Mouse (Mus musculus) liver, embryonic 14.5 days (tissue): ENCODE results near the gene Gldc. TPM values are rescaled to one million over a fixed set of nuclear protein-coding genes. Genes with fewer than 3 reads are reported as not detected.

Source experiments
- ATAC-seq: fragments of 200-750 bp; cut with Nextera tagmentation; 2 replicates; pipeline ENCODE4 v1.8.0; 2017; ENCODE audit warnings: moderate number of reproducible peaks, mild to moderate bottlenecking, moderate library complexity; ENCODE audit not compliant: insufficient read depth
- DNase-seq, 3 experiments: peaks; one replicate each; pipeline ENCODE4 v3.0.0-alpha.2; 2012 to 2013; ENCODE audit warnings: low read depth in 3 of 3, low spot score in 3 of 3
- H3K27ac ChIP-seq: fragments of 300-500 bp; sonication (generic); 2 replicates; pipeline ENCODE4 v1.5.1; 2014; ENCODE audit warnings: moderate library complexity, mild to moderate bottlenecking, control low read depth, inconsistent platforms
- H3K27me3 ChIP-seq: fragments of 300-500 bp; sonication (generic); 2 replicates; pipeline ENCODE4 v1.6.1; 2014; ENCODE audit warnings: mild to moderate bottlenecking, low read length, moderate library complexity; ENCODE audit not compliant: control insufficient read depth, insufficient read depth
- H3K36me3 ChIP-seq: fragments of 300-500 bp; sonication (generic); replicated peaks from 2 replicates; pipeline ENCODE4 v1.6.1; 2014; ENCODE audit warnings: low read depth; ENCODE audit not compliant: control insufficient read depth, insufficient read depth
- H3K4me1 ChIP-seq, 2 experiments: fragments of 200-500 bp in 1 of 2; fragments of 300-500 bp in 1 of 2; sonication (generic) in 1 of 2; replicated peaks; 2 replicates each; pipeline ENCODE4 v1.6.1; 2012 to 2014; ENCODE audit warnings: antibody characterized with exemption in 1 of 2, inconsistent platforms in 1 of 2, low read length in 1 of 2; ENCODE audit not compliant: control insufficient read depth in 2 of 2, insufficient read depth in 2 of 2
- H3K4me2 ChIP-seq: fragments of 300-500 bp; sonication (generic); 2 replicates; pipeline ENCODE4 v1.6.1; 2014; ENCODE audit warnings: low read depth, mild to moderate bottlenecking, control low read depth, moderate library complexity
- H3K4me3 ChIP-seq, 2 experiments: fragments of 200-500 bp in 1 of 2; fragments of 300-500 bp in 1 of 2; sonication (generic) in 1 of 2; 2 replicates each; pipeline ENCODE4 v1.5.1; 2012 to 2014; ENCODE audit warnings: low read depth in 2 of 2, low read length in 2 of 2, mild to moderate bottlenecking in 2 of 2, control low read depth in 1 of 2, inconsistent platforms in 1 of 2, moderate library complexity in 1 of 2; ENCODE audit not compliant: insufficient read depth in 1 of 2
- H3K9ac ChIP-seq: fragments of 300-500 bp; sonication (generic); replicated peaks from 2 replicates; pipeline ENCODE4 v1.6.1; 2014; ENCODE audit warnings: mild to moderate bottlenecking, control low read depth, moderate library complexity
- H3K9me3 ChIP-seq: fragments of 300-500 bp; sonication (generic); 2 replicates; pipeline ENCODE4 v1.6.1; 2016; ENCODE audit warnings: low read length, mixed read lengths; ENCODE audit not compliant: control insufficient read depth
- CTCF ChIP-seq: IDR thresholded peaks from 2 replicates; pipeline ENCODE4 v1.5.1; 2016; ENCODE audit warnings: antibody characterized with exemption, low read depth, control low read depth
- EP300 ChIP-seq: IDR thresholded peaks from 2 replicates; pipeline ENCODE4 v1.6.1; 2016; ENCODE audit warnings: antibody characterized with exemption, low read depth
- WGBS: fragments of 180-500 bp; shearing (Covaris S2); extraction: QIAGEN DNeasy Blood & Tissue Kit; methylation state at CpG from one replicate; pipeline ENCODE4 v1.1.7; 2014; ENCODE audit not compliant: insufficient replicate concordance; 5-methylcytosine and 5-hydroxymethylcytosine counted together
- polyA plus RNA-seq, 2 experiments: library from polyadenylated mRNA; depleted of rRNA in 1 of 2; stranded (reverse) in 1 of 2; unstranded in 1 of 2; fragments of >200 nt; fragmentation: Nextera tagmentation in 1 of 2; extraction: Ambion mirVana in 1 of 2; gene quantifications; 2 replicates each; pipeline versions ENCODE4 v1.2.1 to v1.2.3; 2012 to 2014

Gene Gldc
- polyA plus RNA-seq, 2 experiments: 15.7 to 24.6 TPM

DNA sequence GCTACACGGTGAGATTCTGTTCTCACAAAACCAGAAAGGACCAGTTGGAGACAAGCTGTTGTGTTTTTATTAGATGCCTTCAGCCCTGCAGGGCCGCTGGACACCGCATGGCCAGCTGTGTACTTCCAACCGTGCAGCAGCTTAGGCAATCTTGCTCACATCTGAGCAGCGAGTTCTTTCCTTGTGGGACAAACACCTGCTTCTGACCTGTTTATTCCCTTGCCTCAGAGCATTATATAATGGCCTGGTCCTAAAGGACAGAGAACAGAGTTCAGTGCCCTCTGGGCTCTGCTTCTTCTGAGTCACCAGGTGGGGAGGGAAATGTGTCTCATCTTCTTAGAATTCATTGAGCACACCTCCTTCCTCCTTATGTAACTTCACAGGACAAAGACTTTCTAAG lies 12.4 kb downstream of the Gldc start:
- DNase-seq (no peak), ATAC-seq (no peak)
- Histone ChIP-seq H3K27ac (no peak overlapping the region), H3K4me2 (no peak overlapping the region), H3K27me3 (no peaks in the 10 kb centered on the region), H3K4me3 (no peak overlapping the region), H3K36me3 (no peaks in the 10 kb centered on the region), H3K9ac (no peak overlapping the region), H3K4me1 (peaks cover 0 to 3% of the 10 kb centered on the region in 2 experiments; a peak in 1 of 4 replicates), H3K9me3 (no peaks in the 10 kb centered on the region)
- 76% methylated on average over 5 of the region's 5 CpGs for WGBS
- TF ChIP-seq CTCF (no peak), EP300 (no peak)

DNA sequence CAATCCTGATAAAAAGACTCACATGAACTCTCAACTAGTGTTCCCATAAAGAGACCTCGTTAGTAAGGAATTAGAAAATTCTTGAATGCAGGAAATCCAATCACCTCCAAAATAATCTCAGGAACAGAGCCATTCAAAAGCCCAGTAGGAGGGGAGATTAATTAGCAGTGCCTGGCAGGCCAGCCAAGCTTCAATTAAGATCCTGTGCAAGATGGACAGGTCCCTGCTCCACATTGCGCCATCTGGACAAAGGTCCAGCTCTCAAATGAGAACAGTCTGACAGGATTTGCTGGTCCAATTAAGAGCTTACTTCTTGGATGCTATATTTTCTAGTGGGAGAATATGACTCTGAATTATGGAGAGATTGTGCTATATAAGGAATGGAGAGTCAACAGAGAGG lies 15.2 kb downstream of the Gldc start:
- Histone ChIP-seq H3K4me1 (peaks cover 0 to 4% of the 10 kb centered on the region in 2 experiments; a peak in 1 of 4 replicates), H3K4me2 (no peak overlapping the region), H3K9me3 (no peaks in the 10 kb centered on the region), H3K27ac (no peak overlapping the region), H3K27me3 (no peaks in the 10 kb centered on the region), H3K9ac (no peak overlapping the region), H3K4me3 (no peak overlapping the region), H3K36me3 (no peaks in the 10 kb centered on the region)
- TF ChIP-seq EP300: no peak
- no peak for TF ChIP-seq CTCF
- 57% methylated on average over 2 of the region's 2 CpGs for WGBS
- DNase-seq: no peak
- no peak for ATAC-seq

- Histone ChIP-seq H3K9ac (no peak overlapping the region), H3K27ac (no peak overlapping the region), H3K27me3 (no peaks in the 10 kb centered on the region), H3K4me2 (no peak overlapping the region), H3K36me3 (no peaks in the 10 kb centered on the region), H3K4me1 (peaks cover 0 to 4% of the 10 kb centered on the region in 2 experiments; a peak in 1 of 4 replicates), H3K9me3 (no peaks in the 10 kb centered on the region), H3K4me3 (no peak overlapping the region)
- WGBS: 62% methylated on average over 4 of the region's 4 CpGs
- no peak for TF ChIP-seq CTCF
- no peak for TF ChIP-seq EP300
- ATAC-seq: no peak
- DNase-seq: no peak
These were observed 17.0 kb downstream of the Gldc start for GRCm38 (mm10) chr19:30158189-30158588.

GRCm38 (mm10) chr19:30157031-30157687 lies 18.1 kb downstream of the Gldc start:
- Histone ChIP-seq H3K27me3 (no peaks in the 10 kb centered on the region), H3K4me3 (no peak overlapping the region), H3K36me3 (no peaks in the 10 kb centered on the region), H3K27ac (no peak overlapping the region), H3K9ac (no peak overlapping the region), H3K9me3 (no peaks in the 10 kb centered on the region), H3K4me1 (peaks cover 0 to 4% of the 10 kb centered on the region in 2 experiments; a peak in 1 of 4 replicates), H3K4me2 (no peak overlapping the region)
- WGBS: 59% methylated on average over 12 of the region's 12 CpGs
- ATAC-seq: no peak
- DNase-seq: no peak
- TF ChIP-seq EP300 (no peak), CTCF (no peak)

- Histone ChIP-seq H3K4me1 (peaks cover 0 to 4% of the 10 kb centered on the region in 2 experiments; a peak in 1 of 4 replicates), H3K36me3 (no peaks in the 10 kb centered on the region), H3K9ac (no peak overlapping the region), H3K4me2 (no peak overlapping the region), H3K9me3 (no peaks in the 10 kb centered on the region), H3K27ac (no peak overlapping the region), H3K4me3 (no peak overlapping the region), H3K27me3 (no peaks in the 10 kb centered on the region)
- no peak for ATAC-seq
- no peak for DNase-seq
- 61% methylated on average over 3 of the region's 3 CpGs for WGBS
- TF ChIP-seq CTCF (no peak), EP300 (no peak)
These were observed 21.5 kb downstream of the Gldc start for GRCm38 (mm10) chr19:30153729-30154128.
